Mouse (Mus musculus): Measurements from ENCODE around the gene Rusc2.

The Rusc2 gene

GRCm38 (mm10) chr4:43381408-43382154, at the start of gene Rusc2:
TSS of gene Rusc2 (plus strand) at chr4:43381979.
- in situ Hi-C loops (cut with MboI, MseI), result no loop called here

GRCm38 (mm10) chr4:43334771-43335170, 47.0 kb upstream of the Rusc2 start:
- in situ Hi-C loops (cut with MboI, MseI), result no loop called here

GRCm38 (mm10) chr4:43336176-43336575, 45.6 kb upstream of the Rusc2 start:
- in situ Hi-C loops (cut with MboI, MseI), result no loop called here

GRCm38 (mm10) chr4:43340096-43340804, 41.5 kb upstream of the Rusc2 start:
- in situ Hi-C loops (cut with MboI, MseI), result no loop called here

GRCm38 (mm10) chr4:43341276-43341891, 40.4 kb upstream of the Rusc2 start:
- in situ Hi-C loops (cut with MboI, MseI), result no loop called here

GRCm38 (mm10) chr4:43342443-43342842, 39.3 kb upstream of the Rusc2 start:
- in situ Hi-C loops (cut with MboI, MseI), result no loop called here

- in situ Hi-C loops (cut with MboI, MseI), result no loop called here
These were observed 36.8 kb upstream of the Rusc2 start for GRCm38 (mm10) chr4:43344932-43345331.

GRCm38 (mm10) chr4:43349206-43349605, 32.6 kb upstream of the Rusc2 start:
- in situ Hi-C loops (cut with MboI, MseI), result no loop called here

- in situ Hi-C loops (cut with MboI, MseI), result no loop called here
These were observed 31.7 kb upstream of the Rusc2 start for GRCm38 (mm10) chr4:43350038-43350560.

- in situ Hi-C loops (cut with MboI, MseI), result no loop called here
These were observed 28.1 kb upstream of the Rusc2 start for GRCm38 (mm10) chr4:43353662-43354061.

- in situ Hi-C loops (cut with MboI, MseI), result no loop called here
These were observed 16.7 kb upstream of the Rusc2 start for GRCm38 (mm10) chr4:43364914-43365560.

GRCm38 (mm10) chr4:43367295-43367694, 14.5 kb upstream of the Rusc2 start:
- in situ Hi-C loops (cut with MboI, MseI), result no loop called here

- in situ Hi-C loops (cut with MboI, MseI), result no loop called here
These were observed 14.0 kb upstream of the Rusc2 start for GRCm38 (mm10) chr4:43367787-43368186.

GRCm38 (mm10) chr4:43371406-43371805, 10.4 kb upstream of the Rusc2 start:
- in situ Hi-C loops (cut with MboI, MseI), result no loop called here

GRCm38 (mm10) chr4:43372155-43372554, 9.6 kb upstream of the Rusc2 start:
- in situ Hi-C loops (cut with MboI, MseI), result no loop called here

- in situ Hi-C loops (cut with MboI, MseI), result no loop called here
These were observed 7.5 kb upstream of the Rusc2 start for GRCm38 (mm10) chr4:43374266-43374665.

GRCm38 (mm10) chr4:43379601-43380000, 2.2 kb upstream of the Rusc2 start:
- in situ Hi-C loops (cut with MboI, MseI), result no loop called here

GRCm38 (mm10) chr4:43380951-43381350, 828 bp upstream of the Rusc2 start:
- in situ Hi-C loops (cut with MboI, MseI), result no loop called here

- in situ Hi-C loops (cut with MboI, MseI), result no loop called here
These were observed 609 bp downstream of the Rusc2 start for GRCm38 (mm10) chr4:43382155-43383020.

GRCm38 (mm10) chr4:43383246-43384082, 1.7 kb downstream of the Rusc2 start:
- in situ Hi-C loops (cut with MboI, MseI), result no loop called here

Measured in T-helper 17 cell (primary cell).